Mouse (Mus musculus): Measurements from ENCODE around the gene Prex1. TPM values are rescaled to one million over a fixed set of nuclear protein-coding genes. Genes with fewer than 3 reads are reported as not detected.

Prex1 gene
- polyA plus RNA-seq, 1 experiment from 2014 or later, result 35.2 TPM

DNA sequence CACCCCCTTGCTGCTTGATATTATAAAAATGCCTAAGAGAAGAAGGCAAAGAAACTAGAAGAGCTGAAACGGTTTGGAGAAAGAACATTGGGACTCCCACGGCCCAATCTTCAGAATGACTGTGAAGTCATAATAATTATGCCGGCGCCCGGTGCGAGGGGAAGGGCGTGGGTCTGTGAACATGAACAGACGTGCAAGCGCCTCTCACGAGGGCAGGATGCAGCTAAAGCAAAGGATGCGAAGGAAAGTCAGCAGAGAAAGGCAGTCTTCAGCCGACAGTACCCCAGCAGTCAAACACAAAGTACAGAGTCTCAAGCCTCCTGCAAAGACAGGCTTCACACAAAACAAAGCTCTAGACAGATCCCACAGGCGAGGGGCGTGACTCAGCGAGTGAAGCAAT is 49.1 kb downstream of the Prex1 start:
- H3K27me3 ChIP-seq (replicated peaks; ENCODE audit: low read depth, poor library complexity, severe bottlenecking), result no peaks in the 10 kb centered on the region
- no peaks in the 10 kb centered on the region for H3K9me3 ChIP-seq
- no peak overlapping the region for H3K4me3 ChIP-seq
- peaks cover 80% of the 10 kb centered on the region for H3K4me1 ChIP-seq
- H3K36me3 ChIP-seq (replicated peaks), result no peaks in the 10 kb centered on the region
- peak overlapping the region; percentile 80; the same call in 1 of the 2 replicates for H3K27ac ChIP-seq (replicated peaks)
- DNase-seq (ENCODE audit: low spot score), result no peak
- WGBS, result 89% methylated on average over 15 of the region's 15 CpGs

- Histone ChIP-seq H3K4me1 (peaks cover 76% of the 10 kb centered on the region), H3K27me3 (replicated peaks; ENCODE audit: low read depth, poor library complexity, severe bottlenecking) (no peaks in the 10 kb centered on the region), H3K27ac (replicated peaks) (peak overlapping the region; percentile 80), H3K9me3 (no peaks in the 10 kb centered on the region), H3K4me3 (no peak overlapping the region), H3K36me3 (replicated peaks) (no peaks in the 10 kb centered on the region)
- peak; percentile 57 for DNase-seq (ENCODE audit: low spot score)
- WGBS, result 76% methylated on average over 9 of the region's 9 CpGs
Observed at GRCm38 (mm10) chr2:166663250-166663961, 50.2 kb downstream of the Prex1 start.

- H3K27me3 ChIP-seq (replicated peaks; ENCODE audit: low read depth, poor library complexity, severe bottlenecking), result no peaks in the 10 kb centered on the region
- peak overlapping the region; percentile 80 for H3K27ac ChIP-seq (replicated peaks)
- WGBS, result 63% methylated on average over 6 of the region's 6 CpGs
- H3K9me3 ChIP-seq, result no peaks in the 10 kb centered on the region
- H3K4me1 ChIP-seq, result peaks cover 76% of the 10 kb centered on the region
- H3K4me3 ChIP-seq, result no peak overlapping the region
- no peaks in the 10 kb centered on the region for H3K36me3 ChIP-seq (replicated peaks)
- no peak for DNase-seq (ENCODE audit: low spot score)
Observed at GRCm38 (mm10) chr2:166662595-166663160, 51.0 kb downstream of the Prex1 start.

GRCm38 (mm10) chr2:166661971-166662370 is 51.7 kb downstream of the Prex1 start:
- peak overlapping the region; percentile 80 for H3K27ac ChIP-seq (replicated peaks)
- H3K9me3 ChIP-seq, result no peaks in the 10 kb centered on the region
- DNase-seq (ENCODE audit: low spot score), result no peak
- H3K36me3 ChIP-seq (replicated peaks), result no peaks in the 10 kb centered on the region
- no peak overlapping the region for H3K4me3 ChIP-seq
- no peaks in the 10 kb centered on the region for H3K27me3 ChIP-seq (replicated peaks; ENCODE audit: low read depth, poor library complexity, severe bottlenecking)
- peaks cover 76% of the 10 kb centered on the region for H3K4me1 ChIP-seq
- 76% methylated on average over 3 of the region's 3 CpGs for WGBS

- DNase-seq (ENCODE audit: low spot score), result no peak
- Histone ChIP-seq H3K4me3 (no peak overlapping the region), H3K27me3 (replicated peaks; ENCODE audit: low read depth, poor library complexity, severe bottlenecking) (no peaks in the 10 kb centered on the region), H3K36me3 (replicated peaks) (no peaks in the 10 kb centered on the region), H3K9me3 (no peaks in the 10 kb centered on the region), H3K4me1 (peaks cover 76% of the 10 kb centered on the region), H3K27ac (replicated peaks) (no peak overlapping the region)
- 80% methylated on average over 12 of the region's 12 CpGs for WGBS
Observed at GRCm38 (mm10) chr2:166661498-166661897, 52.1 kb downstream of the Prex1 start.

- H3K36me3 ChIP-seq (replicated peaks), result no peaks in the 10 kb centered on the region
- no peak for DNase-seq (ENCODE audit: low spot score)
- 77% methylated on average over 3 of the region's 3 CpGs for WGBS
- H3K4me1 ChIP-seq, result peaks cover 82% of the 10 kb centered on the region
- H3K9me3 ChIP-seq, result no peaks in the 10 kb centered on the region
- peak overlapping the region; percentile 75; the same call in 1 of the 2 replicates for H3K27ac ChIP-seq (replicated peaks)
- H3K4me3 ChIP-seq, result no peak overlapping the region
- H3K27me3 ChIP-seq (replicated peaks; ENCODE audit: low read depth, poor library complexity, severe bottlenecking), result no peaks in the 10 kb centered on the region
Observed at GRCm38 (mm10) chr2:166658380-166658779, 55.3 kb downstream of the Prex1 start.

GRCm38 (mm10) chr2:166657451-166658011 is 56.1 kb downstream of the Prex1 start:
- peaks cover 79% of the 10 kb centered on the region for H3K4me1 ChIP-seq
- H3K4me3 ChIP-seq, result no peak overlapping the region
- peak overlapping the region; percentile 75 for H3K27ac ChIP-seq (replicated peaks)
- no peaks in the 10 kb centered on the region for H3K27me3 ChIP-seq (replicated peaks; ENCODE audit: low read depth, poor library complexity, severe bottlenecking)
- no peak for DNase-seq (ENCODE audit: low spot score)
- H3K9me3 ChIP-seq, result no peaks in the 10 kb centered on the region
- whole genome bisulfite sequencing, result 50% methylated on average over 10 of the region's 10 CpGs
- H3K36me3 ChIP-seq (replicated peaks), result no peaks in the 10 kb centered on the region

DNA sequence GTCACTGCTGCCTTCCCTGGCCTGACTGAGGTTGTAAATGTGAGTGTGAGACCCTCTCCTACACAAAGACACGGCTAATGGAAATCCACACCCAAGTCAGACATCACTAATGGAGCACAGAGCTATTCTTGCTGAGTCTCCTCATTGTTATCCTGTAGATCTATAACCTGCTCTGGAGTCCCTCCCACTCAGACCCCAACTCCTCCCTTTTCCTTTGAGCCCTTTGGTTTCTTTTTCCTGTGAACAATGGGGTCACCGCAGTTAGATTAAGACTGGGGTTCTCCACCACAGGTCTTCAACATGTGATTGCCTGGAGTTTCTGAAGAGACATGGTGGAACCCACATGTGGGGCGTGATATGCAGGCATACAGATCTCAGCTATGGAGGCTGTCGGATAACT is 57.0 kb downstream of the Prex1 start:
- Histone ChIP-seq H3K36me3 (replicated peaks) (no peaks in the 10 kb centered on the region), H3K4me3 (peak overlapping the region; percentile 9; the same call in 1 of the 2 replicates), H3K4me1 (peaks cover 81% of the 10 kb centered on the region), H3K27ac (replicated peaks) (peak overlapping the region; percentile 75), H3K27me3 (replicated peaks; ENCODE audit: low read depth, poor library complexity, severe bottlenecking) (no peaks in the 10 kb centered on the region), H3K9me3 (no peaks in the 10 kb centered on the region)
- 66% methylated on average over 4 of the region's 4 CpGs for WGBS
- DNase-seq (ENCODE audit: low spot score), result no peak

DNA sequence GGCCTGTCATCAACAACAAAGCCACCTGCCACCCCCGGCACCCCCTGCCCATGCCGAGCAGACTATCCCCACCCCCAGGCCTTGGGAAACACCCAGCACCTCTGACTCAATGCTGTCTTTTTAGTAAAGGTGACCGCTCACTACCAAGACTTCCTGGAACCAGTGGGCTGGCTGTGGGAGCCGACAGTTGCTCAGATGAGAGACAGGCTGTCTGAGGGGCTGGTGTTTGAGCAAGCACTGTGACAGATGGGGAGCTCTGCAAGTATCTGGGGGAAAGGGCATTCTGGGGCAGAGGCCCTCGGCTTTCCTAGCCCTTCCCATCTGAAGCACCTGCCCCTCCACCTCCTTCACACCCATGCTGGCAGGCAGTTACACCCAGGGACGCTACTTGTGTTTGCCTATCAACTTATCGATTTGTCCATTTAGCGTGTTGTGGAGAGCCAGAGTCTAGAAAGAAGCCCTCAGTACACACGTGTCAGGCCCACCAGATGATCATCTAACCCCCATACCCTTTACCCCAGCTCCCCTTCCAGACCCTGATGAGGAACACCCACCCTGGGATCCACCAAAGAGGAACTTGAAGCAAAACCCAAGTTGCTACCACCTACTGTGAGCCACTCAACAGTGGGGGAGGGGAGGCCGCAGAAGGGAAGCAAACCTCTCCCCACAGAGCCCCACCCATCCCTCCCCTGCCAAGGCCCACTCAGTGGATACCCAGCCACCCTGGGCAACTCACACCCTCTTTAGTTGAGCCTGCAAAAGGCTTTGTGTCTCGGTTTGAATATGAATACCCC is 57.7 kb downstream of the Prex1 start:
- Histone ChIP-seq H3K27me3 (replicated peaks; ENCODE audit: low read depth, poor library complexity, severe bottlenecking) (no peaks in the 10 kb centered on the region), H3K4me1 (peaks cover 88% of the 10 kb centered on the region), H3K27ac (replicated peaks) (peak overlapping the region; percentile 63), H3K36me3 (replicated peaks) (no peaks in the 10 kb centered on the region), H3K4me3 (peak overlapping the region; percentile 9; the same call in 1 of the 2 replicates), H3K9me3 (no peaks in the 10 kb centered on the region)
- DNase-seq (ENCODE audit: low spot score), result no peak
- WGBS, result 61% methylated on average over 11 of the region's 11 CpGs

- Histone ChIP-seq H3K36me3 (replicated peaks) (no peaks in the 10 kb centered on the region), H3K27me3 (replicated peaks; ENCODE audit: low read depth, poor library complexity, severe bottlenecking) (no peaks in the 10 kb centered on the region), H3K4me3 (no peak overlapping the region), H3K4me1 (peaks cover 90% of the 10 kb centered on the region), H3K27ac (replicated peaks) (peak overlapping the region; percentile 63), H3K9me3 (no peaks in the 10 kb centered on the region)
- 90% methylated on average over 4 of the region's 4 CpGs for WGBS
- DNase-seq (ENCODE audit: low spot score), result no peak
Observed at GRCm38 (mm10) chr2:166655308-166655707, 58.3 kb downstream of the Prex1 start.

- Histone ChIP-seq H3K9me3 (no peaks in the 10 kb centered on the region), H3K27ac (replicated peaks) (no peak overlapping the region; the same call in 1 of the 2 replicates), H3K4me1 (peaks cover 88% of the 10 kb centered on the region), H3K36me3 (replicated peaks) (no peaks in the 10 kb centered on the region), H3K27me3 (replicated peaks; ENCODE audit: low read depth, poor library complexity, severe bottlenecking) (no peaks in the 10 kb centered on the region), H3K4me3 (no peak overlapping the region)
- 88% methylated on average over 4 of the region's 4 CpGs for WGBS
- DNase-seq (ENCODE audit: low spot score), result no peak
Observed at GRCm38 (mm10) chr2:166654875-166655274, 58.8 kb downstream of the Prex1 start.

GRCm38 (mm10) chr2:166653564-166653963 is 60.1 kb downstream of the Prex1 start:
- WGBS, result 46% methylated on average over 5 of the region's 5 CpGs
- H3K4me3 ChIP-seq, result no peak overlapping the region
- peaks cover 85% of the 10 kb centered on the region for H3K4me1 ChIP-seq
- H3K27ac ChIP-seq (replicated peaks), result peak overlapping the region; percentile 49; the same call in 1 of the 2 replicates
- H3K36me3 ChIP-seq (replicated peaks), result no peaks in the 10 kb centered on the region
- no peak for DNase-seq (ENCODE audit: low spot score)
- no peaks in the 10 kb centered on the region for H3K27me3 ChIP-seq (replicated peaks; ENCODE audit: low read depth, poor library complexity, severe bottlenecking)
- H3K9me3 ChIP-seq, result no peaks in the 10 kb centered on the region

Measured in embryonic facial prominence, embryonic 10.5 days (tissue).